18 mouse cellular contexts compared by ENCODE assay signal in genomic region chr13:43284711-43285151, GRCm38 (mm10). TPM values are rescaled to one million over a fixed set of nuclear protein-coding genes. Genes with fewer than 3 reads are reported as not detected.
A peak's percentile ranks its signal among the peaks of the same experiment; 100 is the strongest.
DNase-seq lines count a peak whose midpoint lies in the region; ATAC-seq lines count a peak whose summit lies in the region.
"Had no signal": no experiment of that assay in that cellular context is flagged by ENCODE, and none has a peak within 500 bp of the region (broad histone marks: within the 10 kb centered on the region; RNA-seq: fewer than 3 reads in every experiment).

No protein-coding gene starts in this region.

- ATAC-seq in megakaryocyte, adult 5-6 weeks (ENCODE audit: poor library complexity, severe bottlenecking), result no peak
- ATAC-seq: activated CD4-positive, CD25-positive, alpha-beta regulatory T cell, adult 4 months; forebrain, embryonic 13.5 days; intestine, postnatal 0 days; lung, postnatal 0 days had no signal

- peak overlapping the region; percentile 35 for H3K4me3 ChIP-seq in megakaryocyte, embryonic 14.5 days (replicated peaks)
- H3K4me3 ChIP-seq: embryonic facial prominence, embryonic 15.5 days; forebrain, embryonic 13.5 days; gastrocnemius, adult 2 months; hindbrain, embryonic 15.5 days; limb, embryonic 12.5 days had no signal

- peaks cover 50% of the 10 kb centered on the region for H3K36me3 ChIP-seq in megakaryocyte, embryonic 14.5 days (replicated peaks; ENCODE audit: low read length)
- H3K36me3 ChIP-seq: embryonic facial prominence, embryonic 15.5 days; hindbrain, embryonic 15.5 days; limb, embryonic 12.5 days had no signal

- peaks cover 45% of the 10 kb centered on the region for H3K4me1 ChIP-seq in megakaryocyte, embryonic 14.5 days

- no peaks in the 10 kb centered on the region for H3K27me3 ChIP-seq in megakaryocyte, embryonic 14.5 days (replicated peaks)
- H3K27me3 ChIP-seq: embryonic facial prominence, embryonic 15.5 days; forebrain, embryonic 13.5 days; hindbrain, embryonic 15.5 days; limb, embryonic 12.5 days had no signal

- H3K9me3 ChIP-seq in megakaryocyte, embryonic 14.5 days, result no peaks in the 10 kb centered on the region
- H3K9me3 ChIP-seq: embryonic facial prominence, embryonic 15.5 days; forebrain, embryonic 13.5 days; hindbrain, embryonic 15.5 days; limb, embryonic 12.5 days had no signal

- peak; percentile 67 for DNase-seq in adipocyte (ENCODE audit: low spot score)
- peak; percentile 79 for DNase-seq in cerebellum, adult 8-10 months
- peak; percentile 70 for DNase-seq in layer of hippocampus, adult 9-11 months
- DNase-seq in B cell, adult 2 months, result no peak
- no peak for DNase-seq in yolk sac, embryonic 10.5 days (ENCODE audit: low spot score)
- DNase-seq: gastrocnemius, adult 2 months; heart, postnatal 10 days; kidney, postnatal 10 days; thymus, adult 2 months had no signal

RNA-seq across cellular contexts. Expression of gene Gfod1, which starts 19.2 kb away (rescaled TPM):
- 5.5 and 23.4 TPM in 2 replicates for polyA plus RNA-seq in megakaryocyte, embryonic 14.5 days (2012; ENCODE audit: insufficient read depth, low replicate concordance)
- 10.8 and 16.8 TPM in 2 replicates for total RNA-seq in megakaryocyte, adult 5-6 weeks (2015)
- total RNA-seq in megakaryocyte, adult 5-6 weeks (2017), result 4.9 and 7.2 TPM in 2 replicates

Comparison
In these comparisons a context has a peak if more than half of its experiments do, and no peak if none do; other contexts are left out.
1. DNase-seq: peak in adipocyte (single experiment), cerebellum, adult 8-10 months (single experiment) and layer of hippocampus, adult 9-11 months (single experiment); none in B cell, adult 2 months (0 of 2) and yolk sac, embryonic 10.5 days (single experiment).